In genomic region chr3:100751211-100751610, GRCm38 (mm10) we compare ENCODE assay signal across 29 mouse cellular contexts.
DNase-seq lines count a peak whose midpoint lies in the region; ATAC-seq and TF ChIP-seq lines count a peak whose summit lies in the region.
"Had no signal": no experiment of that assay in that cellular context is flagged by ENCODE, and none has a peak within 500 bp of the region (broad histone marks: within the 10 kb centered on the region; RNA-seq: fewer than 3 reads in every experiment).

No protein-coding gene starts in this region.

- TF ChIP-seq POLR2A in brain, embryonic 14.5 days (IDR thresholded peaks at IDR 0.05; ENCODE audit: borderline replicate concordance, extremely low read depth, insufficient read depth, insufficient read length, poor library complexity, severe bottlenecking): no peak

- H3K9me3 ChIP-seq in hindbrain, postnatal 0 days (ENCODE audit: low read length): no peaks in the 10 kb centered on the region
- no peaks in the 10 kb centered on the region for H3K9me3 ChIP-seq in hindbrain, embryonic 12.5 days (replicated peaks)
- H3K9me3 ChIP-seq: embryonic facial prominence, embryonic 15.5 days; forebrain, embryonic 15.5 days; heart, embryonic 10.5 days; kidney, embryonic 15.5 days; limb, embryonic 15.5 days; megakaryocyte, embryonic 14.5 days; midbrain, embryonic 13.5 days had no signal

- no peak for TF ChIP-seq CTCF in hindbrain, postnatal 0 days (IDR thresholded peaks at IDR 0.05; ENCODE audit: low read depth)
- TF ChIP-seq CTCF in brain, embryonic 14.5 days (IDR thresholded peaks at IDR 0.05; ENCODE audit: borderline replicate concordance, extremely low read depth, insufficient read depth, insufficient read length): no peak

- peak; percentile 16 to 33 for DNase-seq in cerebellum, postnatal 14 days
- DNase-seq in cerebellum, postnatal 4 days (ENCODE audit: low spot score in 2 of 2): no peak
- DNase-seq in hindbrain, postnatal 0 days (ENCODE audit: low spot score): peak; percentile 12
- DNase-seq in left cerebral cortex, postnatal 36 days (ENCODE audit: low spot score in 2 of 2): peak; percentile 13 to 26
- DNase-seq in left cerebral cortex, postnatal 10 days (ENCODE audit: extremely low spot score in 1 of 2, low spot score in 2 of 2): no peak
- peak; percentile 15 for DNase-seq in brain, embryonic 14.5 days (ENCODE audit: low read depth)
- no peak for DNase-seq in lung, postnatal 25 days (ENCODE audit: low spot score)
- DNase-seq: adrenal gland, postnatal 14 days; cerebellum, adult 11-12 months; gastrocnemius, adult 2 months; heart, postnatal 4 days; kidney, adult 11 months; kidney, postnatal 4 days; left cerebral cortex, postnatal 4 days; lung, embryonic 14.5 days; lung, postnatal 36 days; thymus, adult 2 months; thymus, postnatal 4 days had no signal

- ATAC-seq in hindbrain, postnatal 0 days: no peak; the same call in 1 of the 2 replicates
- no peak for ATAC-seq in hindbrain, embryonic 12.5 days (ENCODE audit: low FRiP score)
- ATAC-seq: CD4-positive, CD25-positive, alpha-beta regulatory T cell, adult 4 months; forebrain, embryonic 15.5 days; midbrain, embryonic 13.5 days had no signal

- no peaks in the 10 kb centered on the region for H3K36me3 ChIP-seq in hindbrain, postnatal 0 days (ENCODE audit: insufficient read depth, low read length)
- no peaks in the 10 kb centered on the region for H3K36me3 ChIP-seq in hindbrain, embryonic 12.5 days
- H3K36me3 ChIP-seq: embryonic facial prominence, embryonic 15.5 days; forebrain, embryonic 15.5 days; heart, embryonic 10.5 days; kidney, embryonic 15.5 days; limb, embryonic 15.5 days; midbrain, embryonic 13.5 days had no signal

- intact Hi-C loops in left cerebral cortex, postnatal 36 days (cut with DNase I): no loop called here
- intact Hi-C loops in left cerebral cortex, postnatal 10 days (cut with DNase I): no loop called here

- WGBS in hindbrain, postnatal 0 days: 83% methylated on average over 1 of the region's 1 CpGs
- 78% methylated on average over 1 of the region's 1 CpGs for WGBS in hindbrain, embryonic 12.5 days

- no peak overlapping the region for H3K9ac ChIP-seq in hindbrain, postnatal 0 days (replicated peaks; ENCODE audit: low read length)
- H3K9ac ChIP-seq in hindbrain, embryonic 12.5 days: no peak overlapping the region
- H3K9ac ChIP-seq: embryonic facial prominence, embryonic 15.5 days; forebrain, embryonic 15.5 days; kidney, embryonic 15.5 days; limb, embryonic 15.5 days; liver, embryonic 14.5 days; lung, embryonic 14.5 days; midbrain, embryonic 13.5 days had no signal

- H3K4me3 ChIP-seq in hindbrain, postnatal 0 days (ENCODE audit: low read length): no peak overlapping the region
- no peak overlapping the region for H3K4me3 ChIP-seq in hindbrain, embryonic 12.5 days
- H3K4me3 ChIP-seq: embryonic facial prominence, embryonic 15.5 days; forebrain, embryonic 15.5 days; gastrocnemius, adult 2 months; heart, embryonic 10.5 days; kidney, embryonic 15.5 days; limb, embryonic 15.5 days; megakaryocyte, embryonic 14.5 days; midbrain, embryonic 13.5 days had no signal

- H3K4me1 ChIP-seq in hindbrain, postnatal 0 days (ENCODE audit: insufficient read depth, low read length): no peaks in the 10 kb centered on the region
- H3K4me1 ChIP-seq in hindbrain, embryonic 12.5 days: no peaks in the 10 kb centered on the region
- H3K4me1 ChIP-seq: embryonic facial prominence, embryonic 15.5 days; forebrain, embryonic 15.5 days; limb, embryonic 15.5 days; megakaryocyte, embryonic 14.5 days had no signal

- H3K4me2 ChIP-seq in hindbrain, postnatal 0 days (ENCODE audit: low read depth, low read length): no peak overlapping the region
- no peak overlapping the region for H3K4me2 ChIP-seq in hindbrain, embryonic 12.5 days (replicated peaks)
- H3K4me2 ChIP-seq: embryonic facial prominence, embryonic 15.5 days; forebrain, embryonic 15.5 days; kidney, embryonic 15.5 days; limb, embryonic 15.5 days; lung, embryonic 14.5 days; midbrain, embryonic 13.5 days had no signal

- no peaks in the 10 kb centered on the region for H3K27me3 ChIP-seq in hindbrain, postnatal 0 days (ENCODE audit: insufficient read depth, low read length)
- no peaks in the 10 kb centered on the region for H3K27me3 ChIP-seq in hindbrain, embryonic 12.5 days
- H3K27me3 ChIP-seq: embryonic facial prominence, embryonic 15.5 days; forebrain, embryonic 15.5 days; kidney, embryonic 15.5 days; limb, embryonic 15.5 days; midbrain, embryonic 13.5 days had no signal

- H3K27ac ChIP-seq in hindbrain, postnatal 0 days: no peak overlapping the region
- no peak overlapping the region for H3K27ac ChIP-seq in hindbrain, embryonic 12.5 days
- H3K27ac ChIP-seq: embryonic facial prominence, embryonic 15.5 days; forebrain, embryonic 15.5 days; gastrocnemius, adult 2 months; heart, embryonic 10.5 days; kidney, embryonic 15.5 days; limb, embryonic 15.5 days; liver, embryonic 14.5 days; midbrain, embryonic 13.5 days; stomach, postnatal 0 days had no signal

Comparison
In these comparisons a context has a peak if more than half of its experiments do, and no peak if none do; other contexts are left out.
1. DNase-seq: peak in cerebellum, postnatal 14 days (2 of 2), hindbrain, postnatal 0 days (single experiment), left cerebral cortex, postnatal 36 days (2 of 2) and brain, embryonic 14.5 days (single experiment); none in cerebellum, postnatal 4 days (0 of 2), left cerebral cortex, postnatal 10 days (0 of 2) and lung, postnatal 25 days (single experiment).